Mouse (Mus musculus): ENCODE measurements around the gene Gypa.

The Gypa gene

GRCm38 (mm10) chr8:80493523-80494345 is at the start of gene Gypa:
Gene Gypa (plus strand): TSS chr8:80493781.
- no peak for DNase-seq

- no peak for DNase-seq
Measured at GRCm38 (mm10) chr8:80444534-80445072, 49.0 kb upstream of the Gypa start.

- peak; percentile 3 for DNase-seq
Measured at GRCm38 (mm10) chr8:80447217-80447616, 46.4 kb upstream of the Gypa start.

- DNase-seq, result no peak
Measured at GRCm38 (mm10) chr8:80451938-80452690, 41.5 kb upstream of the Gypa start.

- no peak for DNase-seq
Measured at GRCm38 (mm10) chr8:80463450-80463917, 30.1 kb upstream of the Gypa start.

GRCm38 (mm10) chr8:80474971-80475370 is 18.6 kb upstream of the Gypa start:
- peak; percentile 18 for DNase-seq

GRCm38 (mm10) chr8:80478156-80478555 is 15.4 kb upstream of the Gypa start:
- DNase-seq, result no peak

- DNase-seq, result no peak
Measured at GRCm38 (mm10) chr8:80479129-80479528, 14.5 kb upstream of the Gypa start.

GRCm38 (mm10) chr8:80482173-80482572 is 11.4 kb upstream of the Gypa start:
- DNase-seq, result no peak

- DNase-seq, result no peak
Measured at GRCm38 (mm10) chr8:80482822-80483774, 10.5 kb upstream of the Gypa start.

GRCm38 (mm10) chr8:80491562-80491961 is 2.0 kb upstream of the Gypa start:
- DNase-seq, result no peak

- DNase-seq, result peak; percentile 26
Measured at GRCm38 (mm10) chr8:80492987-80493441, 567 bp upstream of the Gypa start.

- no peak for DNase-seq
Measured at GRCm38 (mm10) chr8:80494346-80494660, 722 bp downstream of the Gypa start.

- no peak for DNase-seq
Measured at GRCm38 (mm10) chr8:80494819-80495218, 1.2 kb downstream of the Gypa start.

GRCm38 (mm10) chr8:80495527-80495926 is 1.9 kb downstream of the Gypa start:
- DNase-seq, result no peak

- DNase-seq, result no peak
Measured at GRCm38 (mm10) chr8:80497323-80497722, 3.7 kb downstream of the Gypa start.

GRCm38 (mm10) chr8:80500244-80500643 is 6.7 kb downstream of the Gypa start:
- no peak for DNase-seq

- no peak for DNase-seq
Measured at GRCm38 (mm10) chr8:80500773-80501172, 7.2 kb downstream of the Gypa start.

- DNase-seq, result no peak
Measured at GRCm38 (mm10) chr8:80501283-80501682, 7.7 kb downstream of the Gypa start.

- DNase-seq, result no peak
Measured at GRCm38 (mm10) chr8:80526382-80527355, 33.1 kb downstream of the Gypa start.

- DNase-seq, result no peak
Measured at GRCm38 (mm10) chr8:80541836-80542235, 48.3 kb downstream of the Gypa start.

All from kidney, adult 11 months (tissue).